Mouse (Mus musculus) 3T3-L1 (cell line): ENCODE measurements around the gene Cadm1.

ENCODE experiments used
- DNase-seq: peaks from one replicate; pipeline ENCODE4 v3.0.0-alpha.2; 2015; ENCODE audit warnings: low read depth, low spot score

Cadm1 gene

GRCm38 (mm10) chr9:47548916-47549315 lies 18.9 kb downstream of the Cadm1 start:
- no peak for DNase-seq

- DNase-seq = no peak
Measured at GRCm38 (mm10) chr9:47552960-47553575, 23.1 kb downstream of the Cadm1 start.

- DNase-seq = no peak
Measured at GRCm38 (mm10) chr9:47560726-47561125, 30.8 kb downstream of the Cadm1 start.

- DNase-seq = no peak
Measured at GRCm38 (mm10) chr9:47561596-47561995, 31.6 kb downstream of the Cadm1 start.

GRCm38 (mm10) chr9:47565088-47565487 lies 35.1 kb downstream of the Cadm1 start:
- DNase-seq = no peak

DNA sequence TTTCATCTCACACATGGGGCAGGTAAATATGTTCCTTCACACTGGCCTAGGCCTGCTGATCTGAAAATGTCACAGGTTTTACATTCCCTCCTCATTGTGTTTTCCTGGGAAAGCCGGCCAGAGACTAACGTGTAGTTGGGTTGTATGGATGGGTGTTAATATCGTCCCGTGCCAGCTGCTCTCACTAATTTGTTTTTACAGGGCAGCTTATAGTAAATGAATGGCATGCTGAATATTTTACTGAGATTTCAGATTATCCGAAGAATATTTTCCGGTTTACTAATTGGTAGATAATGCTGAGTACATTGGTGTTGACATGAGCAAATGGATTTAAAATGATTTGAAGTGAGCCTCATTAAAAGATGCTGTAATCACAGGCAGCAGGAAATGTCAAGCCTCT lies 37.9 kb downstream of the Cadm1 start:
- DNase-seq = no peak

GRCm38 (mm10) chr9:47570184-47570583 lies 40.2 kb downstream of the Cadm1 start:
- no peak for DNase-seq

GRCm38 (mm10) chr9:47571461-47571860 lies 41.5 kb downstream of the Cadm1 start:
- no peak for DNase-seq

- no peak for DNase-seq
Measured at GRCm38 (mm10) chr9:47572132-47572531, 42.2 kb downstream of the Cadm1 start.

DNA sequence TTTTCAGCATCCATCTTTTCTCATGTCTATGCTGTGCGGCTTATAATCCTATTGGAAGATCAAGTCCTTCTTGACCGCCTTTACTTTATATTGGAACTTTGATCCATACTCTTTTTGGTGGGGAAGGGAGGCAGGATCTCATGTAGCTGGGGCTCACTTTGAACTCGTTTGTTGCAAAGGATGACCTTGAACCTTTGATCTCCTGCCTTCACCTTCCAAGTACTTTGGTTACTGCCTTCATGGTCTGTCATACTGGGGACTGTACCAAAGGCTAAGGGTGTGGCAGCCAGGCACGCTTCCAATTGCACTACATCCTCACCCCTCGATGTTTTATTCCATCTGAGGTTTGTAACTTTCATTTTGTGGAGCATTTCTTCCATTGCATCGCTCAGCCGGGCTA lies 43.5 kb downstream of the Cadm1 start:
- DNase-seq = no peak

DNA sequence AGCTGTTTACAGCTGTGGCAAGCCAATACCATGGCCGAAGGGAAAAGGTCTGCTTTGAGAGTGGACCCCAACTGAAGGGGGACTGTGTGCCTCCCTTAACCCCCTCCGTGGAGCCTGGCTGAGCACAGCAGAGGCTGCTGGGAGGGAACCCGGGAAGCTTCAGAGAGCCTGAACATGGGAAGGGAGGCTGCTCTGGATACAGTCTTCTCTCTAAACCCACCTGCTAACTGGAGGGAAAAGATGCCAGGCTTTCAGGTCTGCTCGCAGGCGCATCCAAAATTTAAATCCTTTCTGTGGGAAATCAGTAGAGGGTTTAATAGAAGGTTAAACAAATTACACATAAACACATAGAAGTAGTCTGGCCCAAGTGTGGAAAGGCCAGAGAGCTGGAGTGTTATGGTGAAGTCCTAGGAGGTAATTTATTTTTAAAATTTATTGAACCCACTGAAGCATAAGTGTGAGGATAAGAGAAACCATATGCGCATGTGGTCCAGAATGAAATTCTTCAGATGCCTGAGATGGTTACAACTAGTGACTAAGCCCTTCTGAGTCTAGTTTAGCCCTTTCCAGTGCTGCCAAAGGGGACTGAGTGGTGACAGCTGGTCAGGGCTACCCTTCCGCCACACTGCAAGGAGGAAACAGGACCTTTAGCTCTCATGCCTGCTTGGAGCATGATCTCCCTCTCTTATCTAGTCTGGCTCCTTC lies 44.9 kb downstream of the Cadm1 start:
- peak; percentile 75 for DNase-seq

DNA sequence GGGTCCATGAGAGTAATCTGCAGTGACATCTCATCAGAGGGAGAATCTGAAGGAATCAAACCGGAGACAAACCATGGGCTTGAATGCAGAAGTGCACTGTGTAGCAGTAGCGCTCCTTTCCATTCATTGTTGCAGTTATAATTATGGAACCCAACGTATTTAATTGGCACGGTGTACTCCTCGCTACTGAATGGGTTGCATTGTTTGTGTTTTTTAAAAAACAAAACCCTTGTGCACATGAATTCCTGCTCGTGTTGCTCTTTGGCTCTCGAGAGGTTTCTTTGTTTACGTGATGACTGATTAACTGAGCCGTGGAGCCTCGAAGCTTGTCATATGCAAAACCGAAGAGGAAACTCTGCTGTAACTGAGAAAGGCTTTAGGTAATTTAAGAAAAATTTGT lies 45.8 kb downstream of the Cadm1 start:
- DNase-seq = no peak

DNA sequence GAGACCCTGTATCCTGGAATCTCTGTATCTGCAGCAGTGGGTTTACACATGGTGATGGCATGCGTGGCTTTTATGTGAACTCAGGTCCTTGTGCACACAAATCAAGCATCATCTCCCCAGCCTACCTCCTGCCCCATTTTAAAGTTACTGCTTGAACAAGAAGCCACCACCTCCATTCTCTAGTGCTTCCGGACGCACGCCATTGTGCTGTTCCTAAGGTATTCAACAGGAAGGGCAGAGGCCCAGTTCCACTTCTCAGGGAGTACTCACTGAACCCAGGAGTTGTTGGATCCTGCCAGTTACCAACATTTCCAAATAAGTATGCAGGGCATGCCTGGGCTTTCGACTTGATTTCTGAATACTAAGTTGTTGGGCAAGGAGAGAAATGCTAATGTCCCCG lies 49.5 kb downstream of the Cadm1 start:
- no peak for DNase-seq

GRCm38 (mm10) chr9:47581576-47582365 lies 51.8 kb downstream of the Cadm1 start:
- DNase-seq = no peak

DNA sequence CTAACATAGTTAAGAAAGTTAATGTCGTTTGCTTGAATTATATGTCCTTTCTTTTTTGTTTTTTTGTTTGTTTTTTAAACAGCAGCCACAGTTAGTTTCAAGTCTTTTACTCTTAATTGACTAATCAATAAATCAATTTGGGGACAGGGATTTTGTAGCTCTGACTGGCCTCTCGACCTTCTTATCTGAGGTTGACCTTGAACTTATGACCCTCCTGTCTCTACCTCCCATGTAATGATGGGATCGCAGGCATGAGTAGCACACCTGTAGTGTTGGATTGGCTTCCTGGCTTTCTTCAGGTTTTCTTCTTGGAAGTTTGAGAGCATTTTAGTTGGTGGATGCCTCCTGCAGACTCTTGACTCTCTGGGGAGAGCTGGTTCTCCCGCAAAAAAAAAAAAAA lies 53.3 kb downstream of the Cadm1 start:
- no peak for DNase-seq

GRCm38 (mm10) chr9:47586176-47586575 lies 56.2 kb downstream of the Cadm1 start:
- DNase-seq = no peak

- DNase-seq = no peak
Measured at GRCm38 (mm10) chr9:47586839-47587238, 56.9 kb downstream of the Cadm1 start.

GRCm38 (mm10) chr9:47587577-47588194 lies 57.7 kb downstream of the Cadm1 start:
- DNase-seq = no peak

DNA sequence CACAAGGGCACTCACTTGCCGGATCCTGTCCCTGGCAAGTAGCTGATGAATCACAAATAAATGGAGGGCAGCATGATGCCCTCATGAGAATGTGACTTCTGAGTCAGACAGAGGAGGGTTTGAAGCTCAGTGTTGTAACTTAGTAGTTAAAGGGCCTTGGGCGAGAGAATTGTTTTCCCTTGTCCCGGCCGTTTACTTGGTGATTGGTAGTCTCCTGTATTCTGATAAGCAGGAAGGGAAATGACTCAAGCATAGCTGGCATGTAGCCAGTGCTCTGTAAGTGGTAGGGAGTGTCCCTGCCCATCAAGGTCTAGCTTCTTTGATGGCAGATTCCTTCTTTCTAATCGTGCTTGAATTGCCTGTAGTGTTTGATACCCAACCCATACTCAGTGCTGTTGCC lies 59.9 kb downstream of the Cadm1 start:
- DNase-seq = peak; percentile 64

DNA sequence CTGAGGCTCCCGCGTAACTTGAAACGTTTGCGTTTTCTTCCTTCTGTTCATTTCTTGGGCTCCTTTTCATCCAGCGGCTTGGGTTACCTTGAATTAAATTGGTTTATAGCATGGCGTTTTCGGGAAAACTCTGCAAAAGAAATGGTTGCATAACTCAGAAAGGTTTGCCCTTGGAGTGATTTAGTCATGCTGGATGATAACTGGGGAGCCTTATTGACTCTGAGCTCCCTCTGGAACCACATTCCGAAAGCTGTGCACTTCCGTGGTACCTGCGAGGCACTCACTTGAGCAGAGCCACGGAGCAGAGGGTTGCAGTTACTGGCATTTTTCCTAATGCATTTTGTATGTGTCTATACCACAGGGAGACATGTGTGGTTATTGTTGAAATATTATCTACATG lies 71.6 kb downstream of the Cadm1 start:
- DNase-seq = no peak

DNA sequence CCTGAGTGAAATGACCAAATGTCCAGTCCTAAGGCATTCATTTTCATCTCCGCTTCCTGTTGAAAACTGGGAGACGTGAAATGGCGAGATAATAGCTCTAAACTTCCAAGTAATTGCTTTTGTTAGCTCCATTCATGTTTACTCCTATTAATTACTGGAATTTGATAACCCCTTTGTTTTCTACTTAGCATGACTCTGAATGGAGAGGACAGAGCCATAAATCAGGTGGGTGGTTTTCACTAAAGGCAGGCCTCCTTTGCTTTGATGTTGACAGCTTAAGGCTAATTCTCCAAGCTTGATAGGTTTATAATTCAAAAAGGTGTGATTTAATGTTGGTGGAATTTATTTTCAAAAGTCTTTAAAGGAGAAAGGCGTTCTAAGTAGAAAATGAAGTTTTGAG lies 74.0 kb downstream of the Cadm1 start:
- DNase-seq = no peak

GRCm38 (mm10) chr9:47605628-47606027 lies 75.7 kb downstream of the Cadm1 start:
- no peak for DNase-seq
